Mouse (Mus musculus): ENCODE results near the gene Sept5.
A peak's percentile ranks its signal among the peaks of the same experiment; 100 is the strongest.

The Sept5 gene

GRCm38 (mm10) chr16:18629390-18630231, at the start of gene Sept5:
Sept5 (minus strand) TSS chr16:18629954.
- peak; percentile 56 to 59 for DNase-seq (ENCODE audit: low spot score in 2 of 2)

- DNase-seq (ENCODE audit: low spot score in 2 of 2) = no peak
Measured at GRCm38 (mm10) chr16:18679112-18679511, 49.4 kb upstream of the Sept5 start.

GRCm38 (mm10) chr16:18677746-18678679, 48.3 kb upstream of the Sept5 start:
- DNase-seq (ENCODE audit: low spot score in 2 of 2) = peak; percentile 66 to 70

- no peak for DNase-seq (ENCODE audit: low spot score in 2 of 2)
Measured at GRCm38 (mm10) chr16:18673005-18673404, 43.3 kb upstream of the Sept5 start.

GRCm38 (mm10) chr16:18672027-18672426, 42.3 kb upstream of the Sept5 start:
- DNase-seq (ENCODE audit: low spot score in 2 of 2) = no peak

- DNase-seq (ENCODE audit: low spot score in 2 of 2) = no peak
Measured at GRCm38 (mm10) chr16:18669914-18670313, 40.2 kb upstream of the Sept5 start.

- no peak for DNase-seq (ENCODE audit: low spot score in 2 of 2)
Measured at GRCm38 (mm10) chr16:18658597-18658996, 28.8 kb upstream of the Sept5 start.

- no peak for DNase-seq (ENCODE audit: low spot score in 2 of 2)
Measured at GRCm38 (mm10) chr16:18655372-18656098, 25.8 kb upstream of the Sept5 start.

GRCm38 (mm10) chr16:18653290-18654160, 23.8 kb upstream of the Sept5 start:
- DNase-seq (ENCODE audit: low spot score in 2 of 2) = no peak

- DNase-seq (ENCODE audit: low spot score in 2 of 2) = no peak
Measured at GRCm38 (mm10) chr16:18649126-18649525, 19.4 kb upstream of the Sept5 start.

- no peak for DNase-seq (ENCODE audit: low spot score in 2 of 2)
Measured at GRCm38 (mm10) chr16:18645329-18645728, 15.6 kb upstream of the Sept5 start.

GRCm38 (mm10) chr16:18644485-18644884, 14.7 kb upstream of the Sept5 start:
- DNase-seq (ENCODE audit: low spot score in 2 of 2) = no peak

GRCm38 (mm10) chr16:18643406-18643998, 13.7 kb upstream of the Sept5 start:
- DNase-seq (ENCODE audit: low spot score in 2 of 2) = no peak

- no peak for DNase-seq (ENCODE audit: low spot score in 2 of 2)
Measured at GRCm38 (mm10) chr16:18642897-18643296, 13.1 kb upstream of the Sept5 start.

GRCm38 (mm10) chr16:18642291-18642690, 12.5 kb upstream of the Sept5 start:
- DNase-seq (ENCODE audit: low spot score in 2 of 2) = peak; percentile 51 to 59

- DNase-seq (ENCODE audit: low spot score in 2 of 2) = no peak
Measured at GRCm38 (mm10) chr16:18639382-18639929, 9.7 kb upstream of the Sept5 start.

- DNase-seq (ENCODE audit: low spot score in 2 of 2) = no peak
Measured at GRCm38 (mm10) chr16:18638396-18638795, 8.6 kb upstream of the Sept5 start.

- no peak for DNase-seq (ENCODE audit: low spot score in 2 of 2)
Measured at GRCm38 (mm10) chr16:18636804-18637203, 7.0 kb upstream of the Sept5 start.

- DNase-seq (ENCODE audit: low spot score in 2 of 2) = no peak
Measured at GRCm38 (mm10) chr16:18636401-18636800, 6.6 kb upstream of the Sept5 start.

GRCm38 (mm10) chr16:18633333-18633732, 3.6 kb upstream of the Sept5 start:
- no peak for DNase-seq (ENCODE audit: low spot score in 2 of 2)

Data from right cerebral cortex, adult 2 months (tissue).